Mouse (Mus musculus) lung, postnatal 10 days (tissue): Measurements from ENCODE around the gene Mxd1.

Experiments
- DNase-seq: peaks from one replicate; pipeline ENCODE4 v3.0.0; 2021

The Mxd1 gene

GRCm38 (mm10) chr6:86668580-86669239 is at the start of gene Mxd1:
Gene Mxd1 (minus strand): TSS chr6:86669161.
- DNase-seq, result peak; percentile 25

GRCm38 (mm10) chr6:86708072-86708774 is 39.3 kb upstream of the Mxd1 start:
- DNase-seq, result no peak

- DNase-seq, result no peak
These were observed 33.6 kb upstream of the Mxd1 start for GRCm38 (mm10) chr6:86702577-86702976.

GRCm38 (mm10) chr6:86697903-86698302 is 28.9 kb upstream of the Mxd1 start:
- no peak for DNase-seq

- no peak for DNase-seq
These were observed 27.3 kb upstream of the Mxd1 start for GRCm38 (mm10) chr6:86696213-86696612.

- DNase-seq, result peak; percentile 61
These were observed 25.5 kb upstream of the Mxd1 start for GRCm38 (mm10) chr6:86694465-86694864.

- DNase-seq, result no peak
These were observed 20.7 kb upstream of the Mxd1 start for GRCm38 (mm10) chr6:86689671-86690070.

GRCm38 (mm10) chr6:86686971-86687370 is 18.0 kb upstream of the Mxd1 start:
- DNase-seq, result no peak

- DNase-seq, result no peak
These were observed 15.7 kb upstream of the Mxd1 start for GRCm38 (mm10) chr6:86684655-86685011.

GRCm38 (mm10) chr6:86683872-86684654 is 15.1 kb upstream of the Mxd1 start, which contains the start of gene Snrnp27:
Gene Snrnp27 (minus strand): TSS chr6:86684522.
- peak; percentile 95 for DNase-seq

- no peak for DNase-seq
These were observed 12.3 kb upstream of the Mxd1 start for GRCm38 (mm10) chr6:86681289-86681688.

GRCm38 (mm10) chr6:86678341-86678740 is 9.4 kb upstream of the Mxd1 start:
- DNase-seq, result no peak

GRCm38 (mm10) chr6:86670873-86671272 is 1.9 kb upstream of the Mxd1 start:
- DNase-seq, result peak; percentile 76

- DNase-seq, result peak; percentile 100
These were observed 323 bp upstream of the Mxd1 start for GRCm38 (mm10) chr6:86669240-86669727.

GRCm38 (mm10) chr6:86667061-86667460 is 1.9 kb downstream of the Mxd1 start:
- DNase-seq, result no peak

- no peak for DNase-seq
These were observed 3.2 kb downstream of the Mxd1 start for GRCm38 (mm10) chr6:86665560-86666307.

- DNase-seq, result no peak
These were observed 3.9 kb downstream of the Mxd1 start for GRCm38 (mm10) chr6:86665076-86665475.

GRCm38 (mm10) chr6:86660161-86660877 is 8.6 kb downstream of the Mxd1 start:
- DNase-seq, result no peak

GRCm38 (mm10) chr6:86658501-86658900 is 10.5 kb downstream of the Mxd1 start:
- no peak for DNase-seq

GRCm38 (mm10) chr6:86654270-86654916 is 14.6 kb downstream of the Mxd1 start:
- no peak for DNase-seq

- DNase-seq, result peak; percentile 42
These were observed 15.9 kb downstream of the Mxd1 start for GRCm38 (mm10) chr6:86653026-86653425.

GRCm38 (mm10) chr6:86646143-86646542 is 22.8 kb downstream of the Mxd1 start:
- DNase-seq, result no peak
